Mouse (Mus musculus) neural tube, embryonic 11.5 days (tissue): ENCODE results near the gene Zbed4. TPM values are rescaled to one million over a fixed set of nuclear protein-coding genes. Genes with fewer than 3 reads are reported as not detected.

Source experiments
- ATAC-seq: fragments of 200-750 bp; cut with Nextera tagmentation; 2 replicates; pipeline ENCODE4 v1.8.0; 2017; ENCODE audit warnings: moderate number of reproducible peaks, mild to moderate bottlenecking, moderate TSS enrichment, moderate library complexity; ENCODE audit not compliant: insufficient read depth, low FRiP score, low TSS enrichment
- DNase-seq: peaks from one replicate; pipeline ENCODE4 v3.0.0-alpha.2; 2015; ENCODE audit warnings: low spot score
- H3K27ac ChIP-seq: fragments of 300-500 bp; sonication (generic); 2 replicates; pipeline ENCODE4 v1.5.1; 2014; ENCODE audit warnings: low read depth, mild to moderate bottlenecking, low read length
- H3K27me3 ChIP-seq: fragments of 300-500 bp; sonication (generic); 2 replicates; pipeline ENCODE4 v1.6.1; 2014; ENCODE audit warnings: mild to moderate bottlenecking, low read length, mixed read lengths; ENCODE audit not compliant: control insufficient read depth, insufficient read depth
- H3K36me3 ChIP-seq: fragments of 300-500 bp; sonication (generic); 2 replicates; pipeline ENCODE4 v1.6.1; 2014; ENCODE audit warnings: mild to moderate bottlenecking, low read length, moderate library complexity, mixed read lengths; ENCODE audit not compliant: control insufficient read depth, insufficient read depth
- H3K4me1 ChIP-seq: fragments of 300-500 bp; sonication (generic); 2 replicates; pipeline ENCODE4 v1.6.1; 2014; ENCODE audit warnings: low read length, mixed read lengths; ENCODE audit not compliant: control insufficient read depth, insufficient read depth
- H3K4me2 ChIP-seq: fragments of 300-500 bp; sonication (generic); 2 replicates; pipeline ENCODE4 v1.6.1; 2014; ENCODE audit warnings: low read depth, mild to moderate bottlenecking, moderate library complexity
- H3K4me3 ChIP-seq: fragments of 300-500 bp; sonication (generic); 2 replicates; pipeline ENCODE4 v1.5.1; 2014; ENCODE audit warnings: low read depth, low read length
- H3K9ac ChIP-seq: fragments of 300-500 bp; sonication (generic); 2 replicates; pipeline ENCODE4 v1.6.1; 2014; ENCODE audit warnings: mild to moderate bottlenecking, low read length
- H3K9me3 ChIP-seq: fragments of 300-500 bp; sonication (generic); 2 replicates; pipeline ENCODE4 v1.6.1; 2016; ENCODE audit warnings: low read length; ENCODE audit not compliant: control insufficient read depth
- WGBS: fragments of 180-500 bp; shearing (Covaris S2); extraction: QIAGEN DNeasy Blood & Tissue Kit; methylation state at CpG from one replicate; pipeline ENCODE4 v1.1.7; 2014; 5-methylcytosine and 5-hydroxymethylcytosine counted together
- polyA plus RNA-seq: library from polyadenylated mRNA; unstranded; fragments of >200 nt; fragmentation: Nextera tagmentation; extraction: Ambion mirVana; gene quantifications from 2 replicates; pipeline ENCODE4 v1.2.1, GENCODE M21; 2014

Gene Zbed4
- polyA plus RNA-seq, 1 experiment from 2014 or later = 48.6 TPM

DNA sequence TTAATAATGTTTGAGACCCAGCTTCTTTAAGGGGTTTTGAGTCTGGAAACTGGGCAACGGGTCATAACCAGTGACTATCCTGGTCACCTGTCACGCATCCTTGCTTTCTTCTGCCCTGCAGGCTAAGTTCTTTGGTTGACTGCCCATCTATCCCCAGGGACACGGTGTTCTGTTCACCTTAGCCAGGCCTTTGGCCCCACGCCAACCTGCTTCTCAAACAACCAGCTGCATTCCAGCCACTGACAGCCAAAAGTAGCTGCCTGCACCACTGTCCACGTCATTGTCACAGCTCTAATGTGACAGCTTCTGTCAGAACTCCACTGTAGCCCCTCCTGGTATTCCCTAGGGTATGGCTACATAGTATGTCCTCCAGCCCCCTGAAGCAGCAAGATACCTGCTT, 80.0 kb downstream of the Zbed4 start:
- WGBS = 84% methylated on average over 5 of the region's 5 CpGs

GRCm38 (mm10) chr15:88832536-88832935, 81.1 kb downstream of the Zbed4 start:
- H3K4me2 ChIP-seq = no peak overlapping the region
- 85% methylated on average over 9 of the region's 9 CpGs for WGBS
- H3K27me3 ChIP-seq = no peaks in the 10 kb centered on the region
- no peak overlapping the region for H3K9ac ChIP-seq
- peaks cover under 1% of the 10 kb centered on the region for H3K4me1 ChIP-seq
- no peaks in the 10 kb centered on the region for H3K36me3 ChIP-seq
- DNase-seq = no peak
- H3K4me3 ChIP-seq = no peak overlapping the region
- H3K9me3 ChIP-seq = no peaks in the 10 kb centered on the region
- H3K27ac ChIP-seq = no peak overlapping the region
- no peak for ATAC-seq

More for the DNA sequence above, 80.0 kb downstream of the Zbed4 start:
- H3K27me3 ChIP-seq = no peaks in the 10 kb centered on the region
- ATAC-seq = no peak
- DNase-seq = no peak
- no peak overlapping the region for H3K4me2 ChIP-seq
- no peaks in the 10 kb centered on the region for H3K4me1 ChIP-seq
- no peaks in the 10 kb centered on the region; the same call in 1 of the 2 replicates for H3K36me3 ChIP-seq
- no peak overlapping the region for H3K9ac ChIP-seq
- H3K27ac ChIP-seq = no peak overlapping the region
- no peaks in the 10 kb centered on the region for H3K9me3 ChIP-seq
- H3K4me3 ChIP-seq = no peak overlapping the region

Other genes with a start within 250 kb of the Zbed4 start
- gene Zdhhc25, start 151.4 kb upstream of the Zbed4 start, polyA plus RNA-seq = not detected in 2 replicates
- gene Brd1, start 17.4 kb upstream of the Zbed4 start, polyA plus RNA-seq = 23.4 and 25.9 TPM in 2 replicates
- 10.2 and 13.3 TPM in 2 replicates for gene Alg12, start 67.7 kb downstream of the Zbed4 start, polyA plus RNA-seq
- 83.2 and 96.4 TPM in 2 replicates for gene Creld2, start 68.0 kb downstream of the Zbed4 start, polyA plus RNA-seq
- gene Pim3, start 110.5 kb downstream of the Zbed4 start, polyA plus RNA-seq = 38.7 and 42.3 TPM in 2 replicates
- gene Ttll8, start 202.8 kb downstream of the Zbed4 start, polyA plus RNA-seq = not detected in 2 replicates
- gene Mlc1, start 227.3 kb downstream of the Zbed4 start, polyA plus RNA-seq = 0.85 and 1.4 TPM in 2 replicates
- gene Mov10l1, start 231.2 kb downstream of the Zbed4 start, polyA plus RNA-seq = not detected in 2 replicates